Mouse (Mus musculus) olfactory bulb, adult 2 months (tissue): ENCODE data around the gene Pkd1.

ENCODE experiments used
- CTCF ChIP-seq: fragments of 200-500 bp; IDR thresholded peaks from 2 replicates; pipeline ENCODE4 v1.5.1; 2012; ENCODE audit warnings: low read depth, mild to moderate bottlenecking, low read length, moderate library complexity; ENCODE audit not compliant: insufficient read depth
- POLR2A ChIP-seq: fragments of 200-500 bp; IDR thresholded peaks from 2 replicates; pipeline ENCODE4 v1.6.1; 2012; ENCODE audit warnings: mild to moderate bottlenecking, low read depth, low read length, moderate library complexity; ENCODE audit not compliant: insufficient read depth

- TF ChIP-seq CTCF (no peak), POLR2A (no peak)
Observed at GRCm38 (mm10) chr17:24590943-24591342, 41.3 kb downstream of the Pkd1 start.
